Mouse (Mus musculus) kidney, embryonic 14.5 days (tissue): ENCODE measurements around the gene Ms4a18. TPM values are rescaled to one million over a fixed set of nuclear protein-coding genes. Genes with fewer than 3 reads are reported as not detected.

Experiments used
- ATAC-seq: fragments of 200-750 bp; cut with Nextera tagmentation; 2 replicates; pipeline ENCODE4 v1.8.0; 2017; ENCODE audit warnings: moderate number of reproducible peaks, mild to moderate bottlenecking, moderate TSS enrichment, moderate library complexity; ENCODE audit not compliant: low FRiP score, low TSS enrichment
- H3K27ac ChIP-seq: fragments of 300-500 bp; sonication (generic); 2 replicates; pipeline ENCODE4 v1.5.1; 2014; ENCODE audit warnings: low read depth, mild to moderate bottlenecking, low read length, moderate library complexity, mixed read lengths
- H3K27me3 ChIP-seq: fragments of 300-500 bp; sonication (generic); 2 replicates; pipeline ENCODE4 v1.6.1; 2014; ENCODE audit warnings: mild to moderate bottlenecking, low read length; ENCODE audit not compliant: control insufficient read depth, insufficient read depth
- H3K36me3 ChIP-seq: fragments of 300-500 bp; sonication (generic); 2 replicates; pipeline ENCODE4 v1.6.1; 2014; ENCODE audit warnings: low read length, mixed read lengths; ENCODE audit not compliant: control insufficient read depth, insufficient read depth
- H3K4me1 ChIP-seq: fragments of 300-500 bp; sonication (generic); 2 replicates; pipeline ENCODE4 v1.6.1; 2014; ENCODE audit warnings: low read length, mixed read lengths; ENCODE audit not compliant: control insufficient read depth, insufficient read depth
- H3K4me2 ChIP-seq: fragments of 300-500 bp; sonication (generic); replicated peaks from 2 replicates; pipeline ENCODE4 v1.6.1; 2014; ENCODE audit warnings: low read depth, mild to moderate bottlenecking, low read length
- H3K4me3 ChIP-seq: fragments of 300-500 bp; sonication (generic); 2 replicates; pipeline ENCODE4 v1.5.1; 2014; ENCODE audit warnings: mild to moderate bottlenecking, low read length
- H3K9ac ChIP-seq: fragments of 300-500 bp; sonication (generic); 2 replicates; pipeline ENCODE4 v1.6.1; 2014; ENCODE audit warnings: low read depth, mild to moderate bottlenecking, low read length, moderate library complexity
- H3K9me3 ChIP-seq: fragments of 300-500 bp; sonication (generic); 2 replicates; pipeline ENCODE4 v1.6.1; 2016; ENCODE audit warnings: low read length; ENCODE audit not compliant: control insufficient read depth
- WGBS: fragments of 180-500 bp; shearing (Covaris S2); extraction: QIAGEN DNeasy Blood & Tissue Kit; methylation state at CpG from one replicate; pipeline ENCODE4 v1.1.7; 2014; 5-methylcytosine and 5-hydroxymethylcytosine counted together
- polyA plus RNA-seq: library from polyadenylated mRNA; unstranded; fragments of >200 nt; fragmentation: Nextera tagmentation; extraction: Ambion mirVana; gene quantifications from 2 replicates; pipeline ENCODE4 v1.2.1, GENCODE M21; 2014

The Ms4a18 gene
- polyA plus RNA-seq, 1 experiment from 2014 or later = not detected

DNA sequence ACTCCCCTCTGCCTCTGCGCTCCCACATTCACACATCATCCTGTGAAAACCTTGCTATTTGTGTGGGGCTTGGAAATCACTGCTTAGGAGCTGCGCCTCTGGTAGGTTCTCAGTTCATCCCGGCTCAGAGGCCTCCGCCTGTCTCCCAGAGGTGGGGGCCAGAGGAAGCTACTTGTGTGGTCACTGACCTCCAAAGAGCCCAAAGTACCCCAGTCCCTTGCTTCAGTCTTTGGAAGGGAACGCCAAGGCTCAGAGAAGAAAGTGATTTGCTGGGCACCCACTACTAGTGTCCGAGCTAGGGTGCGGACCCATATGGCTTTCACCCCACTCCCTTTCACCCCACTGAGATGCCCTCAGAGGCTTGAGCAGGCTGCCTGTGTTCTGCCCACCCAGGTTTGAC, 24.7 kb downstream of the Ms4a18 start, which contains the start of gene Ms4a15:
Gene Ms4a15 (minus strand): TSS at position 101 of the 400 bp plus-strand sequence.
- no peak within 1 kb of the TSS for H3K27ac ChIP-seq
- no peak within 1 kb of the TSS for H3K4me2 ChIP-seq
- WGBS = 88% methylated on average over 7 of the region's 7 CpGs
- no peaks in the 10 kb centered on the region for H3K36me3 ChIP-seq
- no peak for ATAC-seq
- no peak within 1 kb of the TSS for H3K9ac ChIP-seq
- H3K27me3 ChIP-seq = no peaks in the 10 kb centered on the region
- no peaks in the 10 kb centered on the region for H3K9me3 ChIP-seq
- H3K4me3 ChIP-seq = no peak within 1 kb of the TSS
- no peaks in the 10 kb centered on the region for H3K4me1 ChIP-seq

GRCm38 (mm10) chr19:10991911-10992310, 25.9 kb downstream of the Ms4a18 start:
- Histone ChIP-seq H3K4me2 (no peak overlapping the region), H3K36me3 (no peaks in the 10 kb centered on the region)
- no peak for ATAC-seq

GRCm38 (mm10) chr19:10990751-10991150, 27.1 kb downstream of the Ms4a18 start:
- no peak overlapping the region for H3K9ac ChIP-seq
- WGBS = 23% methylated on average over 1 of the region's 1 CpGs
- no peak overlapping the region for H3K27ac ChIP-seq
- H3K27me3 ChIP-seq = no peaks in the 10 kb centered on the region
- no peak overlapping the region for H3K4me2 ChIP-seq
- H3K36me3 ChIP-seq = no peaks in the 10 kb centered on the region
- no peak overlapping the region for H3K4me3 ChIP-seq
- H3K4me1 ChIP-seq = no peaks in the 10 kb centered on the region
- no peaks in the 10 kb centered on the region for H3K9me3 ChIP-seq
- no peak for ATAC-seq

More at GRCm38 (mm10) chr19:10991911-10992310, 25.9 kb downstream of the Ms4a18 start:
- Histone ChIP-seq H3K9ac (no peak overlapping the region), H3K27me3 (no peaks in the 10 kb centered on the region), H3K4me3 (no peak overlapping the region), H3K4me1 (no peaks in the 10 kb centered on the region), H3K27ac (no peak overlapping the region), H3K9me3 (no peaks in the 10 kb centered on the region)

- H3K36me3 ChIP-seq = no peaks in the 10 kb centered on the region
- no peak overlapping the region for H3K4me3 ChIP-seq
- H3K27me3 ChIP-seq = no peaks in the 10 kb centered on the region
- H3K4me2 ChIP-seq = no peak overlapping the region
- no peak overlapping the region for H3K9ac ChIP-seq
- H3K4me1 ChIP-seq = no peaks in the 10 kb centered on the region
- H3K9me3 ChIP-seq = no peaks in the 10 kb centered on the region
- WGBS = 80% methylated on average over 1 of the region's 1 CpGs
- no peak for ATAC-seq
- no peak overlapping the region for H3K27ac ChIP-seq
Observed at GRCm38 (mm10) chr19:10988563-10988962, 29.3 kb downstream of the Ms4a18 start.

- 86% methylated on average over 4 of the region's 4 CpGs for WGBS
- ATAC-seq = no peak
- Histone ChIP-seq H3K9ac (no peak overlapping the region), H3K27ac (no peak overlapping the region), H3K9me3 (no peaks in the 10 kb centered on the region), H3K36me3 (no peaks in the 10 kb centered on the region), H3K4me3 (no peak overlapping the region), H3K4me1 (no peaks in the 10 kb centered on the region), H3K4me2 (no peak overlapping the region), H3K27me3 (no peaks in the 10 kb centered on the region)
Observed at GRCm38 (mm10) chr19:10985889-10986288, 31.9 kb downstream of the Ms4a18 start.

- Histone ChIP-seq H3K9ac (no peak overlapping the region), H3K27ac (no peak overlapping the region), H3K9me3 (no peaks in the 10 kb centered on the region), H3K4me2 (no peak overlapping the region), H3K36me3 (no peaks in the 10 kb centered on the region), H3K4me3 (no peak overlapping the region), H3K27me3 (no peaks in the 10 kb centered on the region), H3K4me1 (no peaks in the 10 kb centered on the region)
- WGBS = 71% methylated on average over 13 of the region's 13 CpGs
- no peak for ATAC-seq
Observed at GRCm38 (mm10) chr19:10984551-10984950, 33.3 kb downstream of the Ms4a18 start.

- WGBS = 24% methylated on average over 14 of the region's 14 CpGs
- no peaks in the 10 kb centered on the region for H3K36me3 ChIP-seq
Observed at GRCm38 (mm10) chr19:10983146-10983545, 34.7 kb downstream of the Ms4a18 start.

DNA sequence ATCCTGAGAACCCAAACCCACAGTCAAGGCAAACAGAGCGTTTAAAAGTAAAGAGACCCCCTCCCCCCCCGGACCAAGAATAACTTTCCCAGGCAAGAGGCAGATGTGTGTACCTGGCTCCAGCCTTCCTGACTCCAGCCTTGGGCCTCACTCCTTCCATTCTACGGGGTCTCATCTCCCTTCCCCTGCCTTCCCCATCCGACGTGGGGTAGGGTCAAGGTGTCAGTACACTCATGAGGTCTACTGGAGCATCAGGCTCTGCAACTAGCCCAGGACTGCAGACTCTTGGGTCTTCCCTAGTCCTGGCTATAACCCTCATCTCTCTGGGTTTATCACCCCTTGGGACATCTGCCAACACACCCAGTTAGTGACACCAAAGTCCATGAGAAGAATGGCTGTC, 37.6 kb downstream of the Ms4a18 start:
- ATAC-seq = no peak
- WGBS = 85% methylated on average over 5 of the region's 5 CpGs

More at GRCm38 (mm10) chr19:10983146-10983545, 34.7 kb downstream of the Ms4a18 start:
- ATAC-seq = no peak
- Histone ChIP-seq H3K27ac (no peak overlapping the region), H3K9me3 (no peaks in the 10 kb centered on the region), H3K4me3 (no peak overlapping the region), H3K4me1 (no peaks in the 10 kb centered on the region), H3K9ac (peak overlapping the region; percentile 31; the same call in 1 of the 2 replicates), H3K27me3 (no peaks in the 10 kb centered on the region), H3K4me2 (no peak overlapping the region; the same call in 1 of the 2 replicates)

GRCm38 (mm10) chr19:10979184-10980168, 38.4 kb downstream of the Ms4a18 start:
- WGBS = 14% methylated on average over 18 of the region's 18 CpGs
- Histone ChIP-seq H3K27ac (no peak overlapping the region), H3K4me2 (no peak overlapping the region; the same call in 1 of the 2 replicates), H3K36me3 (no peaks in the 10 kb centered on the region), H3K9me3 (no peaks in the 10 kb centered on the region), H3K4me3 (no peak overlapping the region), H3K4me1 (0 out of 2 replicates have a peak, but pooled peaks cover under 1% of the 10 kb centered on the region), H3K27me3 (no peaks in the 10 kb centered on the region), H3K9ac (no peak overlapping the region)
- peak; percentile 50; the same call in 1 of the 2 replicates for ATAC-seq

More for the DNA sequence above, 37.6 kb downstream of the Ms4a18 start:
- Histone ChIP-seq H3K36me3 (no peaks in the 10 kb centered on the region), H3K9me3 (no peaks in the 10 kb centered on the region), H3K27me3 (no peaks in the 10 kb centered on the region), H3K9ac (no peak overlapping the region), H3K27ac (no peak overlapping the region), H3K4me3 (no peak overlapping the region), H3K4me1 (no peaks in the 10 kb centered on the region), H3K4me2 (no peak overlapping the region)
